Mouse (Mus musculus): ENCODE results near the gene Ctnna2.

- TF ChIP-seq CTCF (IDR thresholded peaks at IDR 0.05; ENCODE audit: low read depth, low read length) (no peak), POLR2AphosphoS5 (IDR thresholded peaks at IDR 0.05; ENCODE audit: insufficient replicate concordance, low read depth, low read length) (no peak), TAL1 (conservative IDR thresholded peaks at IDR 0.05; ENCODE audit: low read depth, low read length) (no peak), GATA2 (IDR thresholded peaks at IDR 0.05; ENCODE audit: borderline replicate concordance, low read depth, low read length) (no peak)
These were observed 700.7 kb downstream of the Ctnna2 start for GRCm38 (mm10) chr6:77278794-77279193.
